Mouse (Mus musculus) bone marrow, adult 2 months (tissue): ENCODE results near the gene Pdia4.

Source experiments
- CTCF ChIP-seq: fragments of 200-500 bp; IDR thresholded peaks from 2 replicates; pipeline ENCODE4 v1.5.1; 2011; ENCODE audit warnings: low read length, control low read depth; ENCODE audit not compliant: control insufficient read depth, insufficient read depth
- POLR2A ChIP-seq: fragments of 200-500 bp; IDR thresholded peaks from 2 replicates; pipeline ENCODE4 v1.6.1; 2011; ENCODE audit warnings: low read depth, mild to moderate bottlenecking, control low read depth, low read length, borderline replicate concordance; ENCODE audit not compliant: control insufficient read depth

GRCm38 (mm10) chr6:47787941-47788736 lies 25.1 kb downstream of the Pdia4 start:
- TF ChIP-seq CTCF, result no peak
- peak; percentile 81 for TF ChIP-seq POLR2A
